Mouse (Mus musculus): ENCODE results near the gene Wnk2. TPM values are rescaled to one million over a fixed set of nuclear protein-coding genes. Genes with fewer than 3 reads are reported as not detected.

The Wnk2 gene
- 10 to 100 TPM; 85.8 to 99.2 TPM for total RNA-seq (2021)

DNA sequence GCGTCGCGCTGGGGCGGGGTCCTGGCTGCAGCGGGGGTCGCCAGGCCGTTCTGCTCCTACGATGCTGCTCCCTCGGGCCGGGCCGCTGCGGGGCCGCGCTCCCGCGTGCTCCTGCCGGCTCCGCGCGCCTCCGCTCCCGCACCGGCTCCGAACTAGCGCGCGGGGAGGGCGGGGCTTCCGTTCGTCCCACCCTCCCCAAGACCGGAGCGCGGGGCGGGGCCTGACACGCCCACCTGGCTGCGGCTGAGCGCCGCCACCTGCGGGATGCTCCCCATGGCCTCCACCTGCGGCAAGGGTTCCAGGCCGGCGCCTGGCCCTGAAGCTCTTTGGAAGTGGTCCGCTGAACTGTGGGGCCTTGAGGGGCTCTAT lies at the start of gene Wnk2:
Gene Wnk2, minus strand, starts transcription at position 157 of the 369 bp plus-strand sequence.
- peak; percentile 84 to 85 for DNase-seq

- no peak for DNase-seq
Measured at GRCm38 (mm10) chr13:49196766-49197165, 49.0 kb upstream of the Wnk2 start.

DNA sequence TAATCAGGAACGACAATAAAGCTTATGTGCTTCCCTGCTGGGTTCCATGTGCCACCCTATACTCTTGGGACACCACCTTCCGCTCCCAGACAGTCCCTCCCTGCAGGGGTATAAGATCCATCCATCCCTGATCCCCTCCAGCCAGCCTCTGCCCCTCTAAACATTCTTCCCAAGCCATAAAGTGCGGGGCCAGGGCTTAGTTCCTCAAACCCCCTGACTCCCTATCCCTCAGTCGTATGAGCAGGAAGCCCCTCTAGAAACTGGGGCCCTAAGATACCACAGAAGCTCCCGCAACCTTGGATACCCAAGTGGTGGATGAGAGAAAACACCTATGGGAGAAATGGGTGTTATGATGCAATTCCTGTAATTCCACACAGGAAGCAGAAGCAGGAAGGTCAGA lies 48.4 kb upstream of the Wnk2 start:
- no peak for DNase-seq

- DNase-seq: no peak
Measured at GRCm38 (mm10) chr13:49195651-49196050, 47.8 kb upstream of the Wnk2 start.

DNA sequence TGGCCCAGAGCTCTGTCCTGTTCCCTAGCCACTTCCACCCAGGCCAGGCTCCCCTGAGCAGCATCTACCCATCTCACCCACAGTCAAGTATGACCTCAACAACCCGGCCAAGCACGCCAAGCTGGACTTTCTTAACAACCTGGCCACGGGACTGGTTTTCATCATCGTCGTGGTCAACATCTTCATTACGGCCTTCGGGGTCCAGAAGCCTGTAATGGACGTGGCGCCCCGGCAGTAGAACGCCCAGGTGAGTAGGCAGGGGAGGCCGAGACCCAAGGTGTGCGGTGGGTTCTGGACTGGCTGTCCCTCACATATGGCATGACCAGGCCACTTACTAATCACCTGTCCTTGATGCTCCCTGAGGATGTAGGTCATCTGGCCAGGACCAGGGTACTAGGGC lies 47.0 kb upstream of the Wnk2 start:
- no peak for DNase-seq

DNA sequence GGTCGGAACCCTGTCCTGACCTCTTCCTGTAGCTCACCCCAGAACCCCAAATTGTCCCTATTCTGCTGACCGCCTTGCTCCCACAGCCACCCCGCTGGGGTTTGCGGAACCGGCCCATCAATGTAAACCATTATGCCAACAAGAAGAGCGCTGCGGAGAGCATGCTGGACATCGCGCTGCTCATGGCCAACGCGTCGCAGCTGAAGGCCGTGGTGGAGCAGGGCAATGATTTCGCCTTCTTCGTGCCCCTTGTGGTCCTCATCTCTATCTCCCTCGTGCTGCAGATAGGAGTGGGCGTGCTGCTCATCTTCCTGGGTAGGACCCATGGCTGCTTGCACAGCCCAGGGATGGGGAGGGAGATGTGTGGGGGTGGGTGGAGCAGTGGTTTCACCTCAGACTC lies 45.8 kb upstream of the Wnk2 start:
- no peak for DNase-seq

- no peak for DNase-seq
Measured at GRCm38 (mm10) chr13:49192156-49192855, 44.5 kb upstream of the Wnk2 start.

DNA sequence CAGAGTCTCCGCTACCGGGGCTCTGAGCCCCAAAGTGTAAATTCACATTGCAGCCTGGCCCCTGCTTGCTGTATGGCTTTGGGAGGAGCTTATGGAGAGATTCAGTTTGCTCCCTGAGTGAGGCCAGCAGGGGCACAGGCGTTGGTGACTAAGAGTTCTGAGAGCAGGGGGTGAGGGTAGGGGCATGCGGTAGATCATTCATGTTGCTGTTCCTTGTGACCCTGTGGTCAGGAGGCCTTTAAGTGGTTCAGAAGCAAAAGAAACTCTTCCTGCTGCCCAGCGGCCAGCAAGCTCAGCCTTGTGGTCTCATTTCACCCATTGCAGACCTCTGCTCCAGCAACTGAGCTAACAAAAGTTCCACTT lies 43.8 kb upstream of the Wnk2 start:
- no peak for DNase-seq

DNA sequence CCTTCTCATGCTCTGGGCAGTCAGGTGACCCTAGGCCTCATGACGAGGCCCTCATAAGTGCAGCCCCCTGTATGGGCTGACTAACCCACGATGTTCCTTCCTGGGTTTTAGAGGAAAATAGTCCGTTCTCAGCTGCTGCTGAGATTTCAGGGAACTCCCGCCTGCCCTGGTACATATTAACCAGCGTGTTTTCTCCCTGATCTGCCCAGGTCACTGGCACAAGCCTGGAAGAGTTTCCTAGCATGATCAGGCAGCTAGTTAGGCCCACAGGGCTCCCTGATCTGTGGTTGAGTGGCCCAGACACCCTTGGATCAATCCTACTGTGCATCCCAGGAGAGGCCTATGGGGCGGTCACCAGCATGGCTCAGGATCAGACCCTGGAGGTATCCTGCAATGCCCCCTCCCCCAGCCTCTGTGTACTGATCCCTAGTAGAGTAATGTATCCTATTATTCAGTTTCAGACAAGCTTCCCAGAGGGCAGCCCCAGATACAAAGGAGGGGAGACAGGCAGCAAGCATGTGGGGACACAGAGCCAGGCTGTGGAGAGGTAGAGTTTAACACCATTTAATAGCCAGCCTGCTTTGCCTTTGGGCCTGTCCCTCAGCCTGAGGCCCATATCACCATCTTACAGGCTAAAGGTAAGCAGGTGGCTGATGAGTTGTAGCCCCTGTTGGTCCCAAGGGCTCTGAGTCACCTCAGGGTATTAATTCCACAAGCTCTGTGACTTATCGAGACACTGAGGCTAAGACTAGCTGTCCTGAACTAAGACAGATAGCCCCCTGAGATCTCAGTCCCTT lies 43.3 kb upstream of the Wnk2 start:
- DNase-seq: no peak

DNA sequence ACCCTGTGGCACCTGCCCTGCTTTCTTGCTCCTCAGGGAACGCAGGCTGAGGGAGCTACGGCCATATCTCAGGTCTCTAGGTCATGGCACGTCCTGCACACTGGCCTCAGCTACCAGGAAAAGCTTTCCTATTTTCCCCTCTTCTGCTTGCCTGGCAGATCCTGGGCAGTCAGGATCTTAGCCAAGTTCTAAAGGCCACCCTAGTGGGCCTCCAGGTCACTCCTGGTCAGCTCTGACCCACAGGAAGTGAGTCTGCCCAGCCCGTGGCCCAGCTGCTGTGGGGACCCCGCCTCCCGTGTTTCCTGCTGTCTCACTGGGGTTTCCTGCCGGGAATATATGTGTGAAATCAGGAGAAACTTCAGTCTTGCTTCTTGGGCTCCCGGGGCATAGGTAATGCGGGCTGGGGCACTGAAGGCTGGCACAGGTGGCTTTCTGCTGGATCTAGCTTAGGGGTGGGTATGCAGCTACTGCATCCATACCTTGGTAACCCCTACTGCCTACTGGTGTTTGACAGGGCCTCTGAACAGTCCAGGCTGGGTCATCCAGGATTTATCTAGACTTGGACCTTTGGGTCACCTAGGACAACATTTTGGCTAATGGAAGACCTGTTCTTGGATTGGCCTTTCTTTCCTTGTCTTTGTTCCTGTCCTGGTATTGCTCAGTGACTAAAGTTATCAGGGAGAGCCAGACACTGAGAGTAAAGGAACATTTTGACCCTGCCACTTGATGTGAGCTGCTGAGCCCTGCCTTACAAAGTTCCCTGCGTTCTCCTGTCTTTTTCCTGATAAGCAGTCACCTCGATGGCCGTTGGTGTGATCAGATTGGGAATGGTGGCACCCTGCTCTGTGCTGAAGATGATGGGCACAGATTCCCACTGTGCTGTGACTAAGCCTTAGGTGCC lies 42.4 kb upstream of the Wnk2 start:
- no peak for DNase-seq

DNA sequence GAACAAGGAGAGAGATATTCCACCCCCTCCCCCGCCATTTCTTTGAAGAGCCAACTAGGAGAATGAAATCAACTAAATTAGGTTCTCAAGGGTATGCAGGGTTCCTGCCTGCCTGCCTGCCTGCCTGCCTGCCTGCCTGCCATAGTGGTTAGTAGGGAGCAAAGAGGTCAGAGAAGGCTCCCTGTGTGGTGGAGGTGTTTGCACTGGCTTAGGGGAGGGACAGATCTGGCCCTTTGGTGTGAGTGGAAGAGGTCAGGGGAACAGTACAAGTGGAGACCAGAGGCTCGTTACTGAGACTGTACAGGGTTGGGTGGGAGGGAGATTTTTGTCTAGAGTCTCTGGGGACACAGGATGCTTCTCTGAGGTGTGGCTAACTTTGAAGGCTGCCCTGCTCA lies 41.1 kb upstream of the Wnk2 start:
- no peak for DNase-seq

- no peak for DNase-seq
Measured at GRCm38 (mm10) chr13:49188219-49188965, 40.6 kb upstream of the Wnk2 start.

GRCm38 (mm10) chr13:49187288-49188218 lies 39.7 kb upstream of the Wnk2 start, which contains the start of gene Ninj1:
Ninj1 (plus strand) TSS chr13:49187485.
- peak; percentile 62 to 67 for DNase-seq

DNA sequence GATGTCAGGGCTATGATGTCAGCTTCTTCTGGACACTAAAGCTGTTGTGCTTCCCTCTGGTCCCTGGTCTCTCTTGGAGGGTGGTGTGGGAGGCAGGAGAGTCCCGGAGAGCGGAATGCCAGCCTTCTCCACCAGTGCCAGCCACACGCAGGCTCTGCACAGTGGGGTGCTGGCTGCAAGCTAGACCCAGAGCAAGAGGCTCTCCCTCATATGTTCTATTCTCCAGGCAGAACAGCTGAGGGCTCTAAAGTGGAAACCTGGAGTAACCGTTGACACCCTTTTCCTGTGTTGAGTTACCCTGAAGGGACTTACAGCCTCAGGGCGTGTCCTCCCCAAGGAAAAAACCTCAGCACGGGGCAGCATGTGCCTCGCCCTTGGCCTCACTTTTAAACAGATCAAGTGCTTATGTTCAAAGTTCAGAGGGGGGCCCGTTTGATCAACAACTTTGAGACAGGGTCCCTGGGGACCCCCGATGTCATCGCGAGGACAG lies 39.0 kb upstream of the Wnk2 start:
- DNase-seq: no peak

GRCm38 (mm10) chr13:49183646-49184045 lies 35.8 kb upstream of the Wnk2 start:
- no peak for DNase-seq

DNA sequence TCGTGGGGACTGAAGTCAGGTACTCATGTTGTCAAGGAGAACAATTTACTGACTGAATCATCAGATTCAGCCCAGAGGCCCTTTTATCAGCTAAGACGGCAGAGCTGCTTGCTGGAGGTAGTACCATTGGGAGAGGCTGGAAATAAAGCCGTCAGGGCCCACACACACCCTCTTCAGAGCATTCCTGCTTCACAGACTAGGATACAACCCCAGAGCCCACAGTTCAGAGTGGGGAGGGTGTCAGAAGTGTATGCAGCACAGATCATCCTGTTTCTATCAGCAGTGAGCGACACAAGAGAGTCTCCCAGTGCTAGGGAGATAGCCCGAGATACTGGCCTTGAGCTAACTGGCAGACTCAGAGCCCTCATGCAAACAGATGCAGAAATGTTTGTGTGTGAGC lies 35.3 kb upstream of the Wnk2 start:
- no peak for DNase-seq

- no peak for DNase-seq
Measured at GRCm38 (mm10) chr13:49181411-49181984, 33.7 kb upstream of the Wnk2 start.

DNA sequence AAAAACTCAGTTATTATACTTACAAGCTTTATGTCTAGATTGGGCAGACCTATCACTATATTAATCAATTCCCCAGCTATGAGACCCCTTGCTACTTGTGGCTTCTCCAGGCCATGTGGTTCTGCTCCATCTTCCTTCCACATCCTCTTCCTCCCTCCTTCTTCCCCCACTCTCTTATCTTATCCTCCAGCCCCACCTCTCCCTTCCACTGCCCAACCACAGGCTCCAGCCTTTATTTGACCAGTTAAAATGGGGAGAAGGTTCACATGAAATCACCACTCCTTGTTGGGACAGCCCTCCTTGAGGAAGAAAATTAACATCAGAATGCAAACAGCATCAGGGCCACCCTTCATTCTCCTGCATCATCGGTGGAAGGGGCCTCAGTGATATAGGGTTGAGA lies 32.9 kb upstream of the Wnk2 start:
- no peak for DNase-seq

- no peak for DNase-seq
Measured at GRCm38 (mm10) chr13:49180274-49180673, 32.5 kb upstream of the Wnk2 start.

GRCm38 (mm10) chr13:49178839-49179585 lies 31.2 kb upstream of the Wnk2 start:
- DNase-seq: peak; percentile 67 to 76

All from layer of hippocampus, postnatal 36 days (tissue).